ENCODE assay signal across 15 mouse cellular contexts in the genomic region with DNA sequence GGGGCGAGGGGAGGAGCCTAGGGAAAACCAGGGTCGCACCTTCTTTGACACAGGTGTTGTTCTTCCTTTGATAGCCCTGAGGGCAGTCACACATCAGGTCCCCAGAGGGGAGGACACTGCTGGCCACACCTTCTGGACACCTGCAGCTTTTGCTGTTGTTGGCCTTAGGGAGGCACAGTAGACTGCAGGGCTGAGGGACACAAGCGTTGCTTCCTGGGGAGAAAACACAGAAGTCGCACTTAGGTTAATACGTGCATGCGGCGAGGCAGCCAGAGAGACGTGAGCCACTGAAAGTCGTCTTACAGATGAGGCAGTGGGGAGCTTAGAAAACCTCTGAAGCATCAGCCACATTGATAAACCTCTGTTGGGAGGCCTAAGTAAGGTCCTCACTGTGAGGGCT.
"Had no signal": no experiment of that assay in that cellular context is flagged by ENCODE, and none has a peak within 500 bp of the region (broad histone marks: within the 10 kb centered on the region; RNA-seq: fewer than 3 reads in every experiment).

No protein-coding gene starts in this region.

- H3K27me3 ChIP-seq: kidney, embryonic 15.5 days; limb, embryonic 15.5 days; liver, embryonic 13.5 days; midbrain, embryonic 13.5 days; stomach, embryonic 15.5 days had no signal

- H3K4me2 ChIP-seq: kidney, embryonic 15.5 days; limb, embryonic 15.5 days; liver, embryonic 13.5 days; midbrain, embryonic 13.5 days; stomach, embryonic 15.5 days had no signal

- DNase-seq: kidney, adult 2 months; kidney, postnatal 14 days; layer of hippocampus, postnatal 36 days; liver, embryonic 13.5 days; liver, postnatal 0 days; lung, postnatal 36 days; retina, postnatal 1 day; right cerebral cortex, postnatal 4 days; thymus, adult 2 months; thymus, postnatal 25 days had no signal

- H3K9me3 ChIP-seq: kidney, embryonic 15.5 days; limb, embryonic 15.5 days; liver, embryonic 13.5 days; midbrain, embryonic 13.5 days; stomach, embryonic 15.5 days had no signal

- H3K4me1 ChIP-seq: liver, embryonic 13.5 days; stomach, embryonic 15.5 days had no signal

- H3K36me3 ChIP-seq: kidney, embryonic 15.5 days; limb, embryonic 15.5 days; liver, embryonic 13.5 days had no signal

- H3K27ac ChIP-seq: kidney, embryonic 15.5 days; limb, embryonic 15.5 days; liver, embryonic 13.5 days; midbrain, embryonic 13.5 days; stomach, embryonic 15.5 days had no signal

- H3K9ac ChIP-seq: kidney, embryonic 15.5 days; limb, embryonic 15.5 days; liver, embryonic 13.5 days; liver, postnatal 0 days; midbrain, embryonic 13.5 days; stomach, embryonic 15.5 days had no signal

- H3K4me3 ChIP-seq: kidney, embryonic 15.5 days; limb, embryonic 15.5 days; liver, embryonic 13.5 days; midbrain, embryonic 13.5 days; stomach, embryonic 15.5 days had no signal

- ATAC-seq: intestine, embryonic 16.5 days; liver, postnatal 0 days; midbrain, embryonic 13.5 days had no signal
